Mouse (Mus musculus) small intestine, adult 2 months (tissue): ENCODE results near the gene Slc16a11.

ENCODE experiments used
- CTCF ChIP-seq: fragments of 200-500 bp; IDR thresholded peaks from 2 replicates; pipeline ENCODE4 v1.5.1; 2012; ENCODE audit warnings: low read depth, mild to moderate bottlenecking, control low read depth, inconsistent platforms, low read length, moderate library complexity, mixed read lengths; ENCODE audit not compliant: insufficient replicate concordance, insufficient read length; ENCODE audit errors: extremely low read depth
- POLR2A ChIP-seq: fragments of 200-500 bp; IDR thresholded peaks from 2 replicates; pipeline ENCODE4 v1.6.1; 2012; ENCODE audit warnings: low read depth, mild to moderate bottlenecking, control low read depth, inconsistent platforms, low read length, moderate library complexity

GRCm38 (mm10) chr11:70265252-70265651 lies 52.7 kb downstream of the Slc16a11 start:
- TF ChIP-seq CTCF (no peak), POLR2A (no peak)
